Mouse (Mus musculus) layer of hippocampus, postnatal 25 days (tissue): ENCODE data around the gene Lyrm2. TPM values are rescaled to one million over a fixed set of nuclear protein-coding genes. Genes with fewer than 3 reads are reported as not detected.

Source experiments
- total RNA-seq, 2 experiments: library from RNA; stranded (reverse); gene quantifications; 2 replicates each; pipeline ENCODE4 v1.2.3; 2021

Gene Lyrm2
- total RNA-seq, 2 experiments from 2014 or later: 38.9 to 40.3 TPM

Other genes starting within 250 kb of the Lyrm2 start
- gene Gja10, start 197.5 kb upstream of the Lyrm2 start, total RNA-seq: not detected
- 10 to 100 TPM; 10.4 to 10.5 TPM for gene Casp8ap2, start 184.8 kb upstream of the Lyrm2 start, total RNA-seq
- 10 to 100 TPM; 26.3 to 33.9 TPM for gene Mdn1, start 143.1 kb upstream of the Lyrm2 start, total RNA-seq
- 10 to 100 TPM; 34.8 to 35.6 TPM for gene Ankrd6, start 150.6 kb downstream of the Lyrm2 start, total RNA-seq
- gene Rragd, start 182.8 kb downstream of the Lyrm2 start, total RNA-seq: 10 to 100 TPM; 58.9 to 60.5 TPM
- 100 to 1,000 TPM in 1 of 2 experiments, 10 to 100 TPM in 1; 97.2 to 101 TPM for gene Ube2j1, start 231.2 kb downstream of the Lyrm2 start, total RNA-seq